Mouse (Mus musculus): ENCODE data around the gene Ovch2. TPM values are rescaled to one million over a fixed set of nuclear protein-coding genes. Genes with fewer than 3 reads are reported as not detected.

Ovch2 gene
- total and polyA plus RNA-seq, 2 experiments = not detected

GRCm38 (mm10) chr7:107742963-107743465 is 58.0 kb downstream of the Ovch2 start:
- no peaks in the 10 kb centered on the region for H3K79me2 ChIP-seq (ENCODE audit: control insufficient read depth, insufficient read depth, low read length)
- no peaks in the 10 kb centered on the region for H3K4me1 ChIP-seq (ENCODE audit: control insufficient read depth, insufficient read depth, low read length)
- H3K27ac ChIP-seq (replicated peaks; ENCODE audit: insufficient read depth, low read depth, low read length) = no peak overlapping the region
- no peaks in the 10 kb centered on the region for H3K27me3 ChIP-seq (ENCODE audit: control insufficient read depth, insufficient read depth, low read length)
- 88% methylated on average over 10 of the region's 10 CpGs for WGBS
- no peak for DNase-seq (ENCODE audit: extremely low read depth, low read depth, low spot score)
- H3K36me3 ChIP-seq (ENCODE audit: control insufficient read depth, insufficient read depth, low read length) = peaks cover 52% of the 10 kb centered on the region
- TF ChIP-seq POLR2A (IDR thresholded peaks at IDR 0.05; ENCODE audit: extremely low read depth, insufficient read depth, low read length) (no peak), CTCF (IDR thresholded peaks at IDR 0.05; ENCODE audit: low read depth, low read length) (no peak)
- H3K4me3 ChIP-seq (ENCODE audit: insufficient read depth, low read depth, low read length) = no peak overlapping the region
- H3K9ac ChIP-seq (ENCODE audit: low read depth, low read length) = no peak overlapping the region

DNA sequence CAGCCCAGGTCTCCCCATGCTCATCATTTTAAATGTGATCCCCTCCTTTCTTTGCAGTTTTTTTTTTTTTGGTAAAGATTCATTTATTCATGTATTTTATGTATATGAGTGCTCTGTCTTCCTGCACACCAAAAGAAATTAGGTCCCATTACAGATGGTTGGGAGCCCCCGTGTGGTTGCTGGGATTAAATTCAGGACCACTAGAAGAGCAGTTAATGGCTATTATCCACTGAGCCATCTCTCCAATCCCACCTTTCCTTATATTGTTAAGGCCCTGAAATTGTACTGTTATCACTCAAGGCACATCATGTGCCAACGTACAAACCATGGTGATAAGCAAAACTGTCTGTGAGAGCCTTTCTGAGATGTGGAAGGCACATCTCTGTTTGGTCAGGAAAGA is 62.3 kb downstream of the Ovch2 start:
- Histone ChIP-seq H3K79me2 (ENCODE audit: control insufficient read depth, insufficient read depth, low read length) (no peaks in the 10 kb centered on the region), H3K27me3 (ENCODE audit: control insufficient read depth, insufficient read depth, low read length) (no peaks in the 10 kb centered on the region), H3K36me3 (ENCODE audit: control insufficient read depth, insufficient read depth, low read length) (peaks cover 51% of the 10 kb centered on the region), H3K9ac (ENCODE audit: low read depth, low read length) (no peak overlapping the region), H3K27ac (replicated peaks; ENCODE audit: insufficient read depth, low read depth, low read length) (no peak overlapping the region), H3K4me1 (ENCODE audit: control insufficient read depth, insufficient read depth, low read length) (no peaks in the 10 kb centered on the region), H3K4me3 (ENCODE audit: insufficient read depth, low read depth, low read length) (no peak overlapping the region)
- DNase-seq (ENCODE audit: extremely low read depth, low read depth, low spot score) = no peak
- TF ChIP-seq CTCF (IDR thresholded peaks at IDR 0.05; ENCODE audit: low read depth, low read length) = no peak
- TF ChIP-seq POLR2A (IDR thresholded peaks at IDR 0.05; ENCODE audit: extremely low read depth, insufficient read depth, low read length) = no peak
- WGBS = 57% methylated on average over 2 of the region's 2 CpGs

- Histone ChIP-seq H3K79me2 (ENCODE audit: control insufficient read depth, insufficient read depth, low read length) (no peaks in the 10 kb centered on the region), H3K9ac (ENCODE audit: low read depth, low read length) (no peak overlapping the region), H3K4me1 (ENCODE audit: control insufficient read depth, insufficient read depth, low read length) (no peaks in the 10 kb centered on the region), H3K4me3 (ENCODE audit: insufficient read depth, low read depth, low read length) (no peak overlapping the region), H3K27ac (replicated peaks; ENCODE audit: insufficient read depth, low read depth, low read length) (no peak overlapping the region), H3K36me3 (ENCODE audit: control insufficient read depth, insufficient read depth, low read length) (peaks cover 44% of the 10 kb centered on the region), H3K27me3 (ENCODE audit: control insufficient read depth, insufficient read depth, low read length) (no peaks in the 10 kb centered on the region)
- WGBS = 72% methylated on average over 2 of the region's 2 CpGs
- no peak for DNase-seq (ENCODE audit: extremely low read depth, low read depth, low spot score)
- no peak for TF ChIP-seq CTCF (IDR thresholded peaks at IDR 0.05; ENCODE audit: low read depth, low read length)
- TF ChIP-seq POLR2A (IDR thresholded peaks at IDR 0.05; ENCODE audit: extremely low read depth, insufficient read depth, low read length) = no peak
Observed at GRCm38 (mm10) chr7:107733162-107733561, 67.8 kb downstream of the Ovch2 start.

Other genes with a start within 250 kb of the Ovch2 start
- 9.6 and 13.5 TPM in 2 replicates for gene Olfml1, start 233.8 kb downstream of the Ovch2 start, total RNA-seq (2014; rRNA removed)
- 5.4 and 8.9 TPM in 2 replicates for gene Olfml1, start 233.8 kb downstream of the Ovch2 start, polyA plus RNA-seq (2012; rRNA removed)
- gene Ppfibp2, start 206.0 kb downstream of the Ovch2 start, total RNA-seq (2014; rRNA removed) = 20.9 and 24.8 TPM in 2 replicates
- gene Ppfibp2, start 206.0 kb downstream of the Ovch2 start, polyA plus RNA-seq (2012; rRNA removed) = 9.6 and 9.9 TPM in 2 replicates
- gene 5330417H12Rik, start 176.0 kb downstream of the Ovch2 start, total RNA-seq (2014; rRNA removed) = not detected in 2 replicates
- not detected in 2 replicates for gene 5330417H12Rik, start 176.0 kb downstream of the Ovch2 start, polyA plus RNA-seq (2012; rRNA removed)
- 0.07 TPM in 1 of 2 replicates, not detected in the other for gene Cyb5r2, start 43.2 kb downstream of the Ovch2 start, total RNA-seq (2014; rRNA removed)
- gene Cyb5r2, start 43.2 kb downstream of the Ovch2 start, polyA plus RNA-seq (2012; rRNA removed) = 0.07 and 0.10 TPM in 2 replicates
- gene Olfr467, start 11.1 kb upstream of the Ovch2 start, total RNA-seq (2014; rRNA removed) = not detected in 2 replicates
- not detected in 2 replicates for gene Olfr467, start 11.1 kb upstream of the Ovch2 start, polyA plus RNA-seq (2012; rRNA removed)
- gene Olfr469, start 24.3 kb upstream of the Ovch2 start, total RNA-seq (2014; rRNA removed) = not detected in 2 replicates
- not detected in 2 replicates for gene Olfr469, start 24.3 kb upstream of the Ovch2 start, polyA plus RNA-seq (2012; rRNA removed)
- not detected in 2 replicates for gene Olfr470, start 46.3 kb upstream of the Ovch2 start, total RNA-seq (2014; rRNA removed)
- not detected in 2 replicates for gene Olfr470, start 46.3 kb upstream of the Ovch2 start, polyA plus RNA-seq (2012; rRNA removed)
- gene Olfr472, start 96.7 kb upstream of the Ovch2 start, total RNA-seq (2014; rRNA removed) = not detected in 2 replicates
- gene Olfr472, start 96.7 kb upstream of the Ovch2 start, polyA plus RNA-seq (2012; rRNA removed) = not detected in 2 replicates
- not detected in 2 replicates for gene Olfr473, start 129.2 kb upstream of the Ovch2 start, total RNA-seq (2014; rRNA removed)
- not detected in 2 replicates for gene Olfr473, start 129.2 kb upstream of the Ovch2 start, polyA plus RNA-seq (2012; rRNA removed)
- not detected in 2 replicates for gene Olfr474, start 153.4 kb upstream of the Ovch2 start, total RNA-seq (2014; rRNA removed)
- not detected in 2 replicates for gene Olfr474, start 153.4 kb upstream of the Ovch2 start, polyA plus RNA-seq (2012; rRNA removed)
- gene Olfr476, start 163.6 kb upstream of the Ovch2 start, total RNA-seq (2014; rRNA removed) = not detected in 2 replicates
- not detected in 2 replicates for gene Olfr476, start 163.6 kb upstream of the Ovch2 start, polyA plus RNA-seq (2012; rRNA removed)
- gene Olfr477, start 185.5 kb upstream of the Ovch2 start, total RNA-seq (2014; rRNA removed) = not detected in 2 replicates
- not detected in 2 replicates for gene Olfr477, start 185.5 kb upstream of the Ovch2 start, polyA plus RNA-seq (2012; rRNA removed)
- gene Olfr478, start 232.8 kb upstream of the Ovch2 start, total RNA-seq (2014; rRNA removed) = not detected in 2 replicates
- not detected in 2 replicates for gene Olfr478, start 232.8 kb upstream of the Ovch2 start, polyA plus RNA-seq (2012; rRNA removed)
- not detected in 2 replicates for gene Olfr479, start 249.5 kb upstream of the Ovch2 start, total RNA-seq (2014; rRNA removed)
- not detected in 2 replicates for gene Olfr479, start 249.5 kb upstream of the Ovch2 start, polyA plus RNA-seq (2012; rRNA removed)